Mouse (Mus musculus): Measurements from ENCODE around the gene Rsc1a1.

DNA sequence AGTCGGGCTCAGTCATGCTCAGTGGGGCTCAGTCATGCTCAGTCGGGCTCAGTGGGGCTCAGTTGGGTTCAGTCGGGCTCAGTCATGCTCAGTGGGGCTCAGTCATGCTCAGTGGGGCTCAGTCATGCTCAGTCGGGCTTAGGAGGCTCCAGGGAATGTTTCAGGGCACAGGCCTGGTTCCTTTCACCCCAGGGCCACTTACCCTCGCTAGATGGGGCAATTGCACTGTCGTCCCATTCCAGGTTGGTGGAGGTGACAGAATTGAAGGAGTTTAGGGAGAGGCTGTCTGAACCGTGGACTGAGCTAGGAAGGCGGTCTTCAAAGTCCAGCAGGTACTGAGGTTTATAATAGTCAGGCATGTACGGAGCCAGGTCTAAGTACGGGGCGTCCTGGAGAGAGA is 45.9 kb downstream of the Rsc1a1 start:
- TF ChIP-seq POLR2A (IDR thresholded peaks at IDR 0.05; ENCODE audit: low read depth, low read length): no peak
- no peak for TF ChIP-seq CTCF (IDR thresholded peaks at IDR 0.05; ENCODE audit: extremely low read depth, insufficient read depth, insufficient read length, insufficient replicate concordance)

All from spleen, adult 2 months (tissue).